Mouse (Mus musculus): Measurements from ENCODE around the gene D630039A03Rik. TPM values are rescaled to one million over a fixed set of nuclear protein-coding genes. Genes with fewer than 3 reads are reported as not detected.

D630039A03Rik gene
- total RNA-seq, 2 experiments from 2014 or later: 0.28 TPM; not detected in 1

DNA sequence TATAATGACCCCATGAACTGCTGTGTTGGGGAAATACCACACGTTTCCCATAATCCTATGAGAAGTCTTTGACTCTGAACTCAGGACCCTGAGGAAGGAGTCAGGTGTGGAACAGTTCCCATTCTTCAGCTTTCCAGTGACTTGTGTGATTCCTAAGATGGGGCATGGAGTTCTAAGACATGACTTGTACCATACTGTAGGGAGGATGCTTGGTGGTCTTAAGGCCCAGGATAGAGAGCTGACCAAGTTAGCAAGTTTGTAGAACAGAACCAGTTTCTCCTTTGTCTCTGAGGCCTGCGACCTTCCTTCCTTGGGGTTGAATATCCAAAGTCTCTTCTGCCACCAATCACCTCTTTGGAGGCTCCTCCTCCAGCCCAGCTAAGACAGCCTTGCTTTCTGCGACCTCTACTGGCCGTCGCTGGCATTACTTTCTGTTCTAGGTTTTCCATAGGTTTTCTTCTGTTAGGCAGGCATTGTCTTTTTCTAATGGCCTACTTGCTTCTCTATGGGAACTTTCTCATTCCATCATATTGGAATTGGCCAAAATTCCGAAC, 36.2 kb downstream of the D630039A03Rik start:
- DNase-seq: peak; percentile 81
- H3K27ac ChIP-seq: no peak overlapping the region
- no peak overlapping the region for H3K4me3 ChIP-seq
- intact Hi-C loops (cut with DNase I): loop anchor here (1.0 to 10.0 kb wide), 4 partner anchors 13 to 515 kb away; no protein-coding TSS in a partner anchor
- TF ChIP-seq CTCF (IDR thresholded peaks at IDR 0.05): no peak; the same call in 1 of the 2 replicates

DNA sequence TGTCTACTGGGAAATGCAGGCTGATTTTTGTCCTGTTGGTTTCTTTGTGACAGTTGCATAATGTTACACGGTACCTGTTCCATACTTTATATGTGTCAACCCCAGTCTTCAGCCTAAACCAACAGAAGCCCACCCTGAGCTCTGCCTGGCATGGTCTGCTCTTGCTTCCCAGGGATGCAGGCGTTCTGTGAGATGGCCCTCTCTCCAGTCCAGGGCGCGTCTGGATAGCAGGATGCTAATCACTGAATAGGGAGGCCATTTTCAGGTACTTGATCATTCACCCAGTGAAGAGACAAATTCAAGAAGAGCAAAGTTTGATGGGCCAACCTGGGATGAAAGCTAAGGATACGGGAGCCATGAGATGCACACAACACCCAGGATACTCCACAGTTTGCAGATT, 37.0 kb downstream of the D630039A03Rik start:
- no peak overlapping the region for H3K27ac ChIP-seq
- intact Hi-C loops (cut with DNase I): loop anchor here (1.0 kb wide), 1 partner anchor 12 kb away; no protein-coding TSS in a partner anchor
- TF ChIP-seq CTCF (IDR thresholded peaks at IDR 0.05): no peak

DNA sequence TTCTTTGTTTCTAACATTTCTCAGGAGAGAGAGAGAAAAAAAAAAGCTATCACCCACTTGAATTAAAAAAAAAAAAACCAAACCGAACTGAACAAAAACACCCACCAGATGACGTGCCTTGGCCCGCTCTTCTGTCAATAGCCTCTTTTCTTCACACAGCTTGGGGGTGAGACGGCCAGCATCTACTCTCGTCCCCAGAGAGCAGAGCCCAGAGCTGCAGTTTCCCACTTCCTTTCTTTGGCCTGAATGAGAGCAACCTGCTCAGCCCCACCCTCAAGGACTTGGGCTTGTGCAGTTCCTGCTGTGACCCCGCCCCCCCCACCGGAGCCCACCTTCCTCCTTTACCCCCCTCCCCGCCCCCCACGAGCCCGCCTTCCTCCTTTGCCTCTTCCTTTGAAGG, 48.6 kb downstream of the D630039A03Rik start:
- Histone ChIP-seq H3K4me3 (no peak overlapping the region; the same call in 1 of the 2 replicates), H3K27ac (peak overlapping the region; percentile 80)
- intact Hi-C loops (cut with DNase I): loop anchor here (1.0 kb wide), 1 partner anchor 12 kb away; no protein-coding TSS in a partner anchor
- DNase-seq: no peak
- no peak for TF ChIP-seq CTCF (IDR thresholded peaks at IDR 0.05)

More for the DNA sequence above, 37.0 kb downstream of the D630039A03Rik start:
- DNase-seq: no peak
- H3K4me3 ChIP-seq: no peak overlapping the region

DNA sequence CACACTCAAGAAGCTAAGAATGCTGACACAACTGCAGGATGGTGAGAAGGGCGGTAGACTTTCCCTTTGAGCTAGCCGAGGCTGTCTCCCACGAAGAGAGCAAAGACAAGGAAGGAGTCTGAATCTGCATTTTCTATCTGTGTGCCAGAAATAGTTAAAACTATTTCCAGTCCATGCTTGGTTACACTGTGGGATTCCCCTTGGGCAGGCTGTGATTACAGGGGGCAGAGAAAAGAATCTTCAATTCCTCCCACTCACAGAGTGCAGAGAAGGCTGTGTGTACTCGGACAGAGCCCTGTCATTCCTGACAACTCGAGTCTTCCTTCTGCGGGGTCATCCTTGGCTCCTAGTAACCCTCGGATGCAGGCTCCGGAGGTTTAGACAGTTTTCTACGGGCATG, 49.1 kb downstream of the D630039A03Rik start:
- peak overlapping the region; percentile 80 for H3K27ac ChIP-seq
- no peak for TF ChIP-seq CTCF (IDR thresholded peaks at IDR 0.05)
- peak overlapping the region; percentile 31; the same call in 1 of the 2 replicates for H3K4me3 ChIP-seq
- no peak for DNase-seq
- intact Hi-C loops (cut with DNase I): loop anchor here (1.0 kb wide), 1 partner anchor 12 kb away; no protein-coding TSS in a partner anchor

DNA sequence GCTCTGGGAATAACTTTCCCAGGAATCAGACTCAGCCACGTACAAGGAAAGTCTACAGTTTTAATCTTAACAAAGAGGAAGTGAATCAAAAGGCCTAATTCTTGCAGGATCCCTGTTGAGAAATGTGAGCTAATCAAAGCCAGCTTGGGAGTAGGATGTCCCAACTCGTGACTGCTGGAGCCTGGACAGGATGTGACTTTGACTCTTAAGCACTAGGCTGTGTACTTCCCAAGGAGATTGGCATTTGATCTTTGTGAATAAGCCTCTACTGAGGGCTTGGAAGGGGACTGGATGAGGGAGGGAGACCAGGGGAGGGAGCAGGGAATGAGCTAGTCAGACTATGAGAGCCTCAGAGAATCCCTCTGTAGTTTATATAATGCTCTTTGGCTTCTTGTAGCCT, 50.0 kb downstream of the D630039A03Rik start:
- TF ChIP-seq CTCF (IDR thresholded peaks at IDR 0.05): no peak
- intact Hi-C loops (cut with DNase I): no loop called here
- DNase-seq: peak; percentile 50
- H3K27ac ChIP-seq: peak overlapping the region; percentile 80
- no peak overlapping the region for H3K4me3 ChIP-seq

DNA sequence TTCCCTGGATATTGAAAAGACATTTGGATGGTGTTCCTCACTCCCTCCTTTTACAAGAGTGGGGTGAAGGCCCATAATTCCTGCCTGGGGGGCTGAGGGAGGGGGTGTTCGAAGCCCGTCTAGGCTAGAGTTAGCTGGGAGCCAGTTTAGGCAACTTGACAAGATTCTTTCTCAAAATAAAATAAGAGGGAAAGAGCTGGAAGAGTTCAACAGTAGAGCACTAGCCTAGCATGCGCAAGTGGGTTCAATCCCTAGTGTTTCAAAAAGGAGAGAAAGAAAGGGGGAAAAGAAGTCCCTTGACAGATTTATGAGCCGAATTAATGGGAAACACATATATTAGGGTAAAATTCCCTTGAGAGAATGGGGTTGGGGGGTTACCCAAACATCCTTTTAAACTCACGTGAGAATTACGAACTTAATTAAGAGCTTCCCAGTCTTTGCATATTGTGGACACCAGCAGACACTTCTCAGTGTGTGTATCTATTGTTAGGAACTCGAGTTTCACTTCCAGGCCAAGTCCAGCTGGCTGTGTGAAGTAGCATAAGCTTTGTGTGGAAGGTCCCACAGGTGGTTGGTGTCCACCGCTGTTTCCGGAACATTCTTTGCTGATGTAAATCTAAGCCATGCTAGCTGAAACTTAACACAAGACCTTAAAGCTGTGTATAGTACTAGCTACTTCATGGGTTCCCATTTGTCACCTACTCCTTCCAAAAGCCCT, 53.7 kb downstream of the D630039A03Rik start:
- no peak for DNase-seq
- H3K4me3 ChIP-seq: peak overlapping the region; percentile 19
- intact Hi-C loops (cut with DNase I): no loop called here
- H3K27ac ChIP-seq: peak overlapping the region; percentile 78
- no peak for TF ChIP-seq CTCF (IDR thresholded peaks at IDR 0.05)

DNA sequence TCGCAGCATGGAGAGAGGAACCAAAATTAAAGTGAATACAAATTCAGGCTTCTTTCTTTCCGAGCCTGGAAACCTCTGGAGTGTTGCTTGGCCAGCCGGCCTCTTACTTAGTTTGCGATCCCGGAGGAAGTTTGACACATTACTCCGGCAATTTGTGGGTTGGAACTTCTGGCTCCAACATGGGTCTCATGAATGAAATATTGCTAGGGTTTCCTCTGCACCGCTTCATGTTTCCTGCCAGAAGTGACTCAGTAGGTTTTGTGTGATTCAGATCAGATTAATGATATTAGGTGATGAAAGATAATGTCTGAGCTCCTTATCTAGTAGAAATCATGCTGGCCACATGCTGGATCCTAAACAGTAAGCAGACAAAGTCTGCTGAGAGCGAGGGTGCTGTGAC, 54.2 kb downstream of the D630039A03Rik start:
- intact Hi-C loops (cut with DNase I): no loop called here
- Histone ChIP-seq H3K4me3 (peak overlapping the region; percentile 19), H3K27ac (peak overlapping the region; percentile 78)
- no peak for DNase-seq
- no peak for TF ChIP-seq CTCF (IDR thresholded peaks at IDR 0.05)

DNA sequence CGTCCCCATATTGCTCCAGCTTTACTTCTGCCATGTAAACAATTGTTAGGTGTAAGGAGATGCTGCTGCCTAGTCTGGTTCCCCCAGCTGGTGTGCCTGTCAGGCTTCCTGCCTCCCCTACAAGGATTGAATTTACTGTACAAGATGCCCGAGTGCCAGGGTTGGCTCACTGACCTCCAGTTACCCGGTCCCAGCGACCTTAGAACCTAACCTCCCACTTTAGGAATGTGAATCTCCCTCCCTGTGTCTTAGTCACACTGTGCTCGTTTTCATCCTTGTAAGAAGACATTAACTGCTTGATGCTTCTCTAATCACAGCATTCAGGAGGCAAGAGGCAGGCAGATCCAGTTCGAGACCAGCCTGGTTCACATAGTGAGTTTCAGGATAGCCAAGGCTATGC, 54.9 kb downstream of the D630039A03Rik start:
- intact Hi-C loops (cut with DNase I): no loop called here

DNA sequence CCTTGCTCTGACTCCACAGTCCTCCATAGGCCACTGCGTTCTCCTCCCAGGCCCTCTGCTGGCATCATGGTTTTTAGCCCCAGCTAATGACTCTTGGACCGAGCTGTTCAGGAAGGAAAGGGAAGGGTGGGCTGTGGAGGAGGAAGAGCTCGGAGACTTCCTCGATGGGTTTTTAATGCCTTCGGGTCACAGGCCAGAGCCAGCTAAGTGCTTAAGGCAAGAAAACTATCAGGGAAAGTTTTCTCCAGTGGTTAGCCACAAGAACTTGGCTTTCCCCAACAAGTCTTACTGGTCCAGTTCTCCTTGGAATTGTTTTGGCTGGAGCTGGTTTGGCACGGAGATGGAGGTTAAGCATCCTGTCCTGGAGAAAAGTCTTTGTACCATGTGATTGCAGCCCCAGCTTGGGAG, 55.9 kb downstream of the D630039A03Rik start:
- peak; percentile 76 for DNase-seq
- TF ChIP-seq CTCF (IDR thresholded peaks at IDR 0.05): peak; percentile 39
- H3K4me3 ChIP-seq: peak overlapping the region; percentile 15; the same call in 1 of the 2 replicates
- peak overlapping the region; percentile 78 for H3K27ac ChIP-seq
- intact Hi-C loops (cut with DNase I): no loop called here

More for the DNA sequence above, 54.9 kb downstream of the D630039A03Rik start:
- TF ChIP-seq CTCF (IDR thresholded peaks at IDR 0.05): no peak
- DNase-seq: no peak
- Histone ChIP-seq H3K4me3 (peak overlapping the region; percentile 7; the same call in 1 of the 2 replicates), H3K27ac (peak overlapping the region; percentile 78)

Other genes starting within 250 kb of the D630039A03Rik start
- 10 to 100 TPM; 28.3 to 42.6 TPM for gene Akap2, start 198.6 kb downstream of the D630039A03Rik start, total RNA-seq (2021)
- gene Txn1, start 40.1 kb upstream of the D630039A03Rik start, total RNA-seq (2021): 10 to 100 TPM; 74.7 to 77.6 TPM
- gene Txndc8, start 92.8 kb upstream of the D630039A03Rik start, total RNA-seq (2021): not detected

Measured in gastrocnemius, adult 2 months (tissue).